Mouse (Mus musculus): Measurements from ENCODE around the gene Nmt1. TPM values are rescaled to one million over a fixed set of nuclear protein-coding genes. Genes with fewer than 3 reads are reported as not detected.
A peak's percentile ranks its signal among the peaks of the same experiment; 100 is the strongest.

Gene Nmt1
- 100 to 1,000 TPM; 152 to 165 (median 160) TPM for total RNA-seq (2022)

DNA sequence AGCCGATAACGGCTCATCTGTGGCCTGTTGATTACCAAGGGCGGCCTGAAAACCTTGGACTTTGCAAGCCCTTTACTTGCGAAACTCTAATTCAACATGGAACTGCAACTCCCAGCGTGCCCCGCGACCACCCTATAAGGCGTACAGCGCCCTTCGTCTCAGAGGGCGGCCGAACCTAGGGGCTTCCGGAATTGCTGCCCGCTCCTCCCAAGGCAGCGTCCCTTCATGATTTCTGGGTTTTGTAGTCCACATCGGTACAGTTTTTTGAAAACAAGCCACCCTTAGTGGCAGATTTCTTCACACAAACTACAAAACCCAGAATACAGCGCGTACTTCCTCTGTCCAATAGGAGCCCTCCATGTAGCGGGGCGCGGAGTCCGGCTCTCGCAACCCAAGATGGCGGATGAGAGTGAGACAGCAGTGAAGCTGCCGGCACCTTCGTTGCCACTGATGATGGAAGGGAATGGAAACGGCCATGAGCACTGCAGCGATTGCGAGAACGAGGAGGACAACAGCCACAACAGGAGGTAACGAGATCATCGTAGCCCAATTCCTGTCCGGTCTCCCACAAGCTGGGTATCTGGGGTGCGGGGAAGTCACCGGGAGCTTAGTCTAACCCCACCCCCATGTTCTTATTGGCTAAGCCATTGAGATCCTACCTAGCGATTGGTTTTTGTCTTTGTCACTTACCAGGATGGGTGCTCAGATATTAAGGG is at the start of gene Nmt1, which contains the start of gene Dcakd:
Gene Nmt1 (plus strand): TSS at position 15 of the 716 bp plus-strand sequence.
Gene Dcakd (minus strand): TSS at position 158 of the 716 bp plus-strand sequence.
- peak; percentile 96 to 97 for DNase-seq (ENCODE audit: low spot score in 2 of 2)

DNA sequence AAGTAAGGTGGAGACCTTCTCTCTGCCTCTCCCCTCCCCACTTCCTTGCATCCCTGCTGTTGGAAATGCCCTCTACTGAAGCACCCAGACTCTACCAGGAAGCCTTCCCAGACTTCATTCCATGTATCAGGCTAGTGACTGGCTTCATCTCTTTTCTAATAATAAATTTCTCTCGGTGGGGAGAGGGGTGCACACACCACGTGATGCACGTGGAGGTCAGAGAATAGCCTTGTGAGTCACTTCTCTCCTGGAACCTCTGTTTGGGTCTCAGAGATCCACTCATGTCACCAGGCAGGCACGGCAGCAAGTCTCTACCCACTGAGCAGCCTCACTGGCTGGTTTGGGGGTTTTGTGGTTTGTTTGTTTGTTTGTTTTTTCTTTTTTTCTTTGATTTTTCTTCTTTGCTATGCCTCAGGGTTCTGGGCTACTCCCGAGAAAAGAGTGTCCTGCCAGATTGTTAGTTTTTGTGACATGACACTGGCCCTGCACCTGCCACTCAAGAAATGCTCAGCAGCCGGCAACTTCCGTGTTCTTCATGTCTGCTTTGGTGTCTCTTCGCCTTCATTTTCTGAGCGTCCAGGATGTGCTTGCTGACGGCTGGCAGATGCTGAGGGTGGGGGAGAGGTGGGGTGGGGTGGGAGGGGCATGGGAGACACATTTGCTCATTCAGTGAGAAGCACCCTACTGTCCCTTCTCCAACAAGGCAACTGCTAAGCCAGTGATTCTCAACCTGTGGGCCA is 46.7 kb upstream of the Nmt1 start:
- no peak for DNase-seq (ENCODE audit: low spot score in 2 of 2)

GRCm38 (mm10) chr11:102984086-102984485 is 43.9 kb upstream of the Nmt1 start:
- no peak for DNase-seq (ENCODE audit: low spot score in 2 of 2)

GRCm38 (mm10) chr11:102984615-102985014 is 43.4 kb upstream of the Nmt1 start:
- no peak for DNase-seq (ENCODE audit: low spot score in 2 of 2)

- DNase-seq (ENCODE audit: low spot score in 2 of 2) = no peak
Observed at GRCm38 (mm10) chr11:102985160-102985559, 42.8 kb upstream of the Nmt1 start.

- no peak for DNase-seq (ENCODE audit: low spot score in 2 of 2)
Observed at GRCm38 (mm10) chr11:102989641-102990151, 38.3 kb upstream of the Nmt1 start.

DNA sequence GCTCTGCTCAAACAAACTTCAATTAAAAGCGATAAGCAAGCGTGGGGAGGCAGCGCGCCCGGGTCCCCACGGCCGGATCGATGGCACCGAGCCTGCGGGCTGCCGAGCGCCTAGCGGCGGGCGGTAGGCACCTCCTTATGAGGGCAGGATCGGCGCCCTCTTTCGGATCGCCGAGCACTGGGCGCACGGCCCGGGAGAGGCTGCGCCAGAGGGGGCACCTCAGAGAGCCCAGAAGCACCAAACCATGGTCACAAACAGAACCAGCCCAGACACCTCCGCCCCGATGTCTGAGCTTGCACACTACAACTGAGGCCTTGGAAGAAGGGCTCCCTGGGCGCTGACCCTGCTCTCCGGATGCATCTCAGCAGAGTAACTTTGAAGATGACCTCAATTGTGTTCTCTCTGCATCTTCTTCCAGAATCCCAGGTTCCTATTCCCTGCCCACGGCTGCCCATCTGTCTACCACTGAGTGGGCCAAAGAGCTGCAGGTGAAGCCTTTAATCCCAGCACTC is 37.8 kb upstream of the Nmt1 start:
- no peak for DNase-seq (ENCODE audit: low spot score in 2 of 2)

DNA sequence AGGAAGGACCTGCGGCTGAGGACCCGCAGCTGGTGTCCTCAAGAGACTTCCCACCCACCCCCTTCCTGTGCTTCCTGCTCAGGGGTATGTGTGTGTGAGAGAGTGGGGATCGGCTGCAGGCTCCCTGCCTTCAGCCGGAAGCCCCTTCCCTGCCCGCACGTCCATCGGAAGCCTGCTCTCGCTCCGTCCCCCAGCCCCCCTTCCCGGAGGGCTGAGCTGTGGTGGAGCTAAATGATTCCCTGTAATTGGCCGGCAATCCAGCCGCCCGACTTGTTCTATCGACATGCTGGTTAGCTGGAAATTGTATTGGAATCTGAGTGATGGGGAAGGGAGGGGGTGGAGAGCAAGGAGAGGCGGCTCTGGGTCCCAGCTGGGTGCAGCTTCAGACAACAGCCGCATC is 36.3 kb upstream of the Nmt1 start:
- no peak for DNase-seq (ENCODE audit: low spot score in 2 of 2)

GRCm38 (mm10) chr11:102992940-102993339 is 35.0 kb upstream of the Nmt1 start:
- peak in 1 of 2 experiments; percentile 73 for DNase-seq (ENCODE audit: low spot score in 2 of 2)

- DNase-seq (ENCODE audit: low spot score in 2 of 2) = no peak
Observed at GRCm38 (mm10) chr11:102993420-102994029, 34.5 kb upstream of the Nmt1 start.

- DNase-seq (ENCODE audit: low spot score in 2 of 2) = no peak
Observed at GRCm38 (mm10) chr11:102994952-102995351, 33.0 kb upstream of the Nmt1 start.

- DNase-seq (ENCODE audit: low spot score in 2 of 2) = no peak
Observed at GRCm38 (mm10) chr11:102996385-102996784, 31.6 kb upstream of the Nmt1 start.

DNA sequence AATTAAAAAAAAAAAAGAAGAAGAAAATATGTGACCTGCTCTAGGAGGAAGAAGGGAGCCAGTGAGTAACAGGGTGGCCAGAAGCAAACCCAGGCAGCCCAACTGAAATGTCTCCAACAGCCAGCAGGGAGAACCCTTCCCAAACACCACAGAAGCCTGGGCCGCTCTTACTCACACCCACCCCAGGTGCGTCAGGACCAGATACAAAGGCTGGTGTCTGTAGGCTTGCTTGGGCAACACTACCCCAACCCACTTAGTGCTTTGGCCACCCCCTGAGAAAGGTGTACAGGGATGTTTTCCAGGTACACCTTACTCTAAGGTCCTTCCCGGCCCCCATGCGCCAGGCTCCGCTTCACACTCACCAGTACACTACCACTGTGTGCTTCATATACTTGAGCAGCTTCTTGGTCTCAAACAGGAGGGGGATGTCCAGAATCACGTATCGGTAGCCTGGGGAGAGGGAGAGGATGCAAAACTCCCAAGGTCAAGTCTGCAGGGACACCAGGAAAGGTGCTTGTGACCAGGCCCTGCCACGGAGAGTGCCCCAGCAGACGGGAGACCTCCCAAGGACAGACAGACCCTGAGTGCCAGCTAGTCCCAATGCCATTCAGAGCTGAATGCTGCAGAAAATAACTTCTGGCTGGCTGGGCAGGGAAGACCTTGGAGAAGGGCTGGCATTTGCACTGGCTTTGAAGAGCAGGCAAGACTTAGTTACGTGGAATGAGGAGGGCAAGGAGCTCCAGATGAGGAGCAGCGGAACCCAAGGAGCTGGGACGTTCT is 30.8 kb upstream of the Nmt1 start:
- no peak for DNase-seq (ENCODE audit: low spot score in 2 of 2)

GRCm38 (mm10) chr11:102998254-102998576 is 29.8 kb upstream of the Nmt1 start:
- DNase-seq (ENCODE audit: low spot score in 2 of 2) = no peak

- DNase-seq (ENCODE audit: low spot score in 2 of 2) = no peak
Observed at GRCm38 (mm10) chr11:102998577-102999316, 29.2 kb upstream of the Nmt1 start.

DNA sequence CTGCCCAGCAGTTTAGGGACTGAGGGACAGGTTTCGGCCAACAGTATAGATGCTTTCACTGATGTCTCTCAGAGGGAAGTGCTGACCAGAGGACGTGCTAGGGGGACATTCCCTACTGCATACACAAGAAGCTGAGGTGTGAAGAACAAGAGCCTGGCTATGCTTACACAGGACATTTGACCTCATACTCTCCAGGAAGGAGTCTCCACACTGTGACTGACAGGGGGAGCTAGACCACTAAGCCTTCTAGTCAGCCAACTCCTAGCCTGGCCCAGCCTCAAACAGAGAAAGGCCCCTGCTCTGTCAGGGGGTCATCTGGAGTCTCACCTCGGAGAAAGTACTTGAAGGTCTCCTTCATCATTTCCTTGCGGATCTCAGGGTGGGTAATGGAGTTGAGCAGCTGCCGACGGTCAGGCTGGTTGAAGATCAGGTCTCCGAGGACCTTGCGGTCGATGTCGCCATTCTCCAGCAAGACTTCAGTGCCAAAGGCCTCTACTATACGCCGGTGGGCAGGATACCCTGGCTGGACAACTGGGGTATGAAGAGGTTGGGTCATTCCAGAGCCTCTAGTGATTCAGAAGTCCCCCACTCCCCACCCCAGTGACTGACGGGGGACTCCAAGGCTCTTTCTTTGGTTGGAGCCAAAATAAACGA is 28.5 kb upstream of the Nmt1 start:
- DNase-seq (ENCODE audit: low spot score in 2 of 2) = no peak

- no peak for DNase-seq (ENCODE audit: low spot score in 2 of 2)
Observed at GRCm38 (mm10) chr11:103000111-103000510, 27.9 kb upstream of the Nmt1 start.

DNA sequence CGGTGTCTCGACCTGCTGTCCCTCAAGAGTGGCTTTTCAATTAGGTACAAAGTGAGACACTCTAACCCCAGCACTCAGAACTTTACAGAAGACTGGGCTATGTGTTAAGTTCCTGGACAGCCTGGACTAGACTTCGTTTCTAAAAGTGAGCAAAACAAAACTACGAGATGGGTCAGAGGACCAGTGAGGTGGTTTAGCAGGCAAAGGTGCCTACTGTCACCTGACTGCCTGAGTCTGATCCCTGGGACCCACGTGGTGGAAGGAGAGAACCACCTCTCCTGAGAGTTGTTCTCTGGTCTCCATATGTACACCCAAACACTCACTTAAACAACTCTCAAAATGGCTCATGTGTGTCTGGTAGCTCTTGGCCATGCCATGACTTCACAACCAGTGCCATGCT is 26.9 kb upstream of the Nmt1 start:
- no peak for DNase-seq (ENCODE audit: low spot score in 2 of 2)

DNA sequence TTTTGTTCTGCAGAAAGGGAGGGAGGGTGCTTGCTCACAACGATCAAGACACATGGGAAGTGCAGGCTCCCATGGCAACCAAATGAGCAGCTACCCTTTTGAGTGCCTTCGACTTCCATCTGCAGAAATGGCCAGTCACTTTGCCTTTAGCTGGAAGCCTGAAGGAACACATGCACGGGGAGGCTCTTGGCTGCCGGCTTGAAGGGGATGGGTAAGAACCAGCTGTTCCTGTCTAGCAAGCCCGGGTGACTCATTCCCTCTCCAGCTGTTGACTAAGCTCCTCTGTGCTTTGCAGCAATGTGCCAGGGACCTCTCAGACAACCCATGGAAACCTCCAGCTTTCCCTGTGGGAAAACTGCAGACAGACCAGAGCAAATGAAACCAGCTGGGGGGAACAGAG is 24.8 kb upstream of the Nmt1 start:
- peak; percentile 75 to 79 for DNase-seq (ENCODE audit: low spot score in 2 of 2)

GRCm38 (mm10) chr11:103004852-103005251 is 23.1 kb upstream of the Nmt1 start:
- DNase-seq (ENCODE audit: low spot score in 2 of 2) = no peak
